Mouse (Mus musculus) neural tube, embryonic 11.5 days (tissue): ENCODE measurements around the gene Tbc1d7. TPM values are rescaled to one million over a fixed set of nuclear protein-coding genes. Genes with fewer than 3 reads are reported as not detected.

Source experiments
- ATAC-seq: fragments of 200-750 bp; cut with Nextera tagmentation; 2 replicates; pipeline ENCODE4 v1.8.0; 2017; ENCODE audit warnings: moderate number of reproducible peaks, mild to moderate bottlenecking, moderate TSS enrichment, moderate library complexity; ENCODE audit not compliant: insufficient read depth, low FRiP score, low TSS enrichment
- DNase-seq: peaks from one replicate; pipeline ENCODE4 v3.0.0-alpha.2; 2015; ENCODE audit warnings: low spot score
- H3K27ac ChIP-seq: fragments of 300-500 bp; sonication (generic); 2 replicates; pipeline ENCODE4 v1.5.1; 2014; ENCODE audit warnings: low read depth, mild to moderate bottlenecking, low read length
- H3K27me3 ChIP-seq: fragments of 300-500 bp; sonication (generic); 2 replicates; pipeline ENCODE4 v1.6.1; 2014; ENCODE audit warnings: mild to moderate bottlenecking, low read length, mixed read lengths; ENCODE audit not compliant: control insufficient read depth, insufficient read depth
- H3K36me3 ChIP-seq: fragments of 300-500 bp; sonication (generic); 2 replicates; pipeline ENCODE4 v1.6.1; 2014; ENCODE audit warnings: mild to moderate bottlenecking, low read length, moderate library complexity, mixed read lengths; ENCODE audit not compliant: control insufficient read depth, insufficient read depth
- H3K4me1 ChIP-seq: fragments of 300-500 bp; sonication (generic); 2 replicates; pipeline ENCODE4 v1.6.1; 2014; ENCODE audit warnings: low read length, mixed read lengths; ENCODE audit not compliant: control insufficient read depth, insufficient read depth
- H3K4me2 ChIP-seq: fragments of 300-500 bp; sonication (generic); 2 replicates; pipeline ENCODE4 v1.6.1; 2014; ENCODE audit warnings: low read depth, mild to moderate bottlenecking, moderate library complexity
- H3K4me3 ChIP-seq: fragments of 300-500 bp; sonication (generic); 2 replicates; pipeline ENCODE4 v1.5.1; 2014; ENCODE audit warnings: low read depth, low read length
- H3K9ac ChIP-seq: fragments of 300-500 bp; sonication (generic); 2 replicates; pipeline ENCODE4 v1.6.1; 2014; ENCODE audit warnings: mild to moderate bottlenecking, low read length
- H3K9me3 ChIP-seq: fragments of 300-500 bp; sonication (generic); 2 replicates; pipeline ENCODE4 v1.6.1; 2016; ENCODE audit warnings: low read length; ENCODE audit not compliant: control insufficient read depth
- WGBS: fragments of 180-500 bp; shearing (Covaris S2); extraction: QIAGEN DNeasy Blood & Tissue Kit; methylation state at CpG from one replicate; pipeline ENCODE4 v1.1.7; 2014; 5-methylcytosine and 5-hydroxymethylcytosine counted together
- polyA plus RNA-seq: library from polyadenylated mRNA; unstranded; fragments of >200 nt; fragmentation: Nextera tagmentation; extraction: Ambion mirVana; gene quantifications from 2 replicates; pipeline ENCODE4 v1.2.1, GENCODE M21; 2014

Gene Tbc1d7
- polyA plus RNA-seq: 73.7 and 75.4 TPM in 2 replicates

- WGBS: under 1% methylated on average over 48 of the region's 48 CpGs
- peak within 1 kb of the TSS; percentile 61 for H3K4me3 ChIP-seq
- ATAC-seq: peak; percentile 90
- DNase-seq: peak; percentile 98
- peak within 1 kb of the TSS; percentile 81 for H3K9ac ChIP-seq
- H3K27me3 ChIP-seq: no peaks in the 10 kb centered on the region
- H3K9me3 ChIP-seq: no peaks in the 10 kb centered on the region
- H3K4me2 ChIP-seq: peak within 1 kb of the TSS; percentile 67
- H3K27ac ChIP-seq: peak within 1 kb of the TSS; percentile 67
- H3K36me3 ChIP-seq: no peaks in the 10 kb centered on the region
- no peaks in the 10 kb centered on the region for H3K4me1 ChIP-seq
These were observed at the start of gene Tbc1d7 for GRCm38 (mm10) chr13:43171020-43171710. Gene Tbc1d7, minus strand, starts transcription at chr13:43171501.

DNA sequence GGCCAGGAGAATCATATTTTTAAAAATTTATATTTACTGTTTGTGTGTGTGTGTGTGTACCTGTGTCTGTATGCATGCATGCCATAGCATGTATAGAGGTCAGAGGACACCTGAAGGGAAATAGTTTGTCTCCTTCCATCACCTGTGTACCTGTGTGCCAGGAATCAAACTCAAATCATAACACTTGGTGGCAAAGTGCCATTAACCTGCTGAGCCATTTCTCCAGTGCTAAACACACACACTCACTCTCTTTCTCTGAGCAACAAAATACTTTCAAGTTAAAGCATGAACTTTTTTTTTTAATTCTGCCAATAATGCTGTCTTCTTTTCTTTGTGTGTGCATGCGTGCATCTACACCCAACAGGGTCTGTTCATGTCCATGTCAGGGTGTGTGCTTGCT, 49.3 kb upstream of the Tbc1d7 start:
- H3K4me2 ChIP-seq: no peak overlapping the region
- no peak overlapping the region for H3K9ac ChIP-seq
- ATAC-seq (no peak), DNase-seq (no peak)
- H3K4me3 ChIP-seq: no peak overlapping the region
- no peaks in the 10 kb centered on the region for H3K36me3 ChIP-seq
- no peak overlapping the region for H3K27ac ChIP-seq
- no peaks in the 10 kb centered on the region for H3K27me3 ChIP-seq
- H3K9me3 ChIP-seq: no peaks in the 10 kb centered on the region; the same call in 1 of the 2 replicates
- 91% methylated on average over 1 of the region's 1 CpGs for WGBS
- H3K4me1 ChIP-seq: no peaks in the 10 kb centered on the region

DNA sequence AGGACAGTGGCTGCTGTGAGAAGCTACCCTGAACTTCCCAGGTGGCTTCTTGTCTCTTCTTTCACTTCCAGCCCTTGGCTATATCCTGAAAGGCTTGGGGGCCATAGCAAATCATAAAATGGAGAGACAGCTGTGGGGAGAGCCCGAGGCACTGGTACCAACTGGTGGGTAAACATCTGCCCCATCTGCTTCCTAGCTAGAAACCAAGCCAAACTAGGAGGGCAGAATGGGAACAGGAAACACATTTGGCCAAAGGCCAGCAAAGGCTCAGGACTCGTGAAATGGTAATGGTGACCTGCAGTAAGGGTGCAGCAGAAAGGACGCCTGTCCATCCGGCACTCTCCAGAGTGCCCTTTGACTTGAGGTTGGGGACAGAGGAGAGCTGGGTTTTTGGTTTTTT, 47.5 kb upstream of the Tbc1d7 start:
- 61% methylated on average over 4 of the region's 4 CpGs for WGBS
- H3K4me3 ChIP-seq: no peak overlapping the region

GRCm38 (mm10) chr13:43218284-43218683, 47.0 kb upstream of the Tbc1d7 start:
- ATAC-seq (no peak), DNase-seq (no peak)
- no peaks in the 10 kb centered on the region for H3K27me3 ChIP-seq
- no peak overlapping the region for H3K27ac ChIP-seq
- no peaks in the 10 kb centered on the region for H3K9me3 ChIP-seq
- H3K9ac ChIP-seq: no peak overlapping the region
- 65% methylated on average over 4 of the region's 4 CpGs for WGBS
- H3K4me2 ChIP-seq: no peak overlapping the region
- no peaks in the 10 kb centered on the region for H3K36me3 ChIP-seq
- peaks cover 4% of the 10 kb centered on the region; the same call in 1 of the 2 replicates for H3K4me1 ChIP-seq
- H3K4me3 ChIP-seq: no peak overlapping the region

More for the DNA sequence above, 47.5 kb upstream of the Tbc1d7 start:
- no peaks in the 10 kb centered on the region for H3K27me3 ChIP-seq
- H3K4me2 ChIP-seq: no peak overlapping the region
- H3K9me3 ChIP-seq: no peaks in the 10 kb centered on the region
- H3K4me1 ChIP-seq: peaks cover 4% of the 10 kb centered on the region; the same call in 1 of the 2 replicates
- no peak overlapping the region for H3K27ac ChIP-seq
- ATAC-seq: no peak
- H3K9ac ChIP-seq: no peak overlapping the region
- no peak for DNase-seq
- H3K36me3 ChIP-seq: no peaks in the 10 kb centered on the region

DNA sequence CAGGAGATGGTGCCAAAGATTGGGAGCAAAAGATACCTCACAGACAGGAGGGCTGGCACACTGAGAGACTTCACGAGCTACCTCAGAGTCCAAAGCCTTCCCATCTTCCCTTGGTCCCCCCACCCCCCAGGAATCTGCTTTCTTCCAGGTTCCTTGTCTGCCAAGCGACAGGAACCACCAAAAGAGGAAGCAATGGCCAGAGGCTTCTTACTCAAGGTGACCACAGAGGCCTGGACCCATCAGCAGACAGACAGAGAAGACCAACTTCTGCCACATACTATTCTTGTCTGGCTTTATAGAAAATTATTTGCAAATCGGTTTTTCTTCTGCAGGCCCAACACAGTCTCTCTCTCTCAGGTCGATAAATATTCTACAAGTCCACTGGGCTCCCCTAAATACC, 46.4 kb upstream of the Tbc1d7 start:
- Histone ChIP-seq H3K9ac (no peak overlapping the region), H3K27me3 (no peaks in the 10 kb centered on the region), H3K9me3 (no peaks in the 10 kb centered on the region), H3K36me3 (no peaks in the 10 kb centered on the region), H3K27ac (no peak overlapping the region), H3K4me1 (peaks cover 4% of the 10 kb centered on the region; the same call in 1 of the 2 replicates), H3K4me2 (no peak overlapping the region), H3K4me3 (no peak overlapping the region)
- ATAC-seq (no peak), DNase-seq (no peak)
- 81% methylated on average over 4 of the region's 4 CpGs for WGBS

- ATAC-seq: no peak
- WGBS: 84% methylated on average over 8 of the region's 8 CpGs
These were observed 45.8 kb upstream of the Tbc1d7 start for GRCm38 (mm10) chr13:43217059-43217458.

GRCm38 (mm10) chr13:43215994-43216706, 44.8 kb upstream of the Tbc1d7 start:
- Histone ChIP-seq H3K4me2 (no peak overlapping the region), H3K4me3 (no peak overlapping the region), H3K4me1 (peaks cover 4% of the 10 kb centered on the region; the same call in 1 of the 2 replicates), H3K9me3 (no peaks in the 10 kb centered on the region), H3K27ac (no peak overlapping the region), H3K27me3 (no peaks in the 10 kb centered on the region), H3K36me3 (no peaks in the 10 kb centered on the region), H3K9ac (no peak overlapping the region)
- ATAC-seq (no peak), DNase-seq (no peak)
- WGBS: 62% methylated on average over 9 of the region's 9 CpGs

More at GRCm38 (mm10) chr13:43217059-43217458, 45.8 kb upstream of the Tbc1d7 start:
- DNase-seq: no peak
- no peak overlapping the region for H3K4me2 ChIP-seq
- peaks cover 4% of the 10 kb centered on the region; the same call in 1 of the 2 replicates for H3K4me1 ChIP-seq
- no peak overlapping the region for H3K9ac ChIP-seq
- no peaks in the 10 kb centered on the region for H3K36me3 ChIP-seq
- no peaks in the 10 kb centered on the region for H3K9me3 ChIP-seq
- H3K27me3 ChIP-seq: no peaks in the 10 kb centered on the region
- no peak overlapping the region for H3K4me3 ChIP-seq
- H3K27ac ChIP-seq: no peak overlapping the region

GRCm38 (mm10) chr13:43215144-43215993, 44.1 kb upstream of the Tbc1d7 start:
- no peaks in the 10 kb centered on the region for H3K9me3 ChIP-seq
- H3K36me3 ChIP-seq: no peaks in the 10 kb centered on the region
- WGBS: 20% methylated on average over 19 of the region's 19 CpGs
- peaks cover 4% of the 10 kb centered on the region; the same call in 1 of the 2 replicates for H3K4me1 ChIP-seq
- no peak overlapping the region for H3K27ac ChIP-seq
- DNase-seq (no peak), ATAC-seq (no peak)
- no peaks in the 10 kb centered on the region for H3K27me3 ChIP-seq
- no peak overlapping the region for H3K4me3 ChIP-seq
- no peak overlapping the region for H3K9ac ChIP-seq
- H3K4me2 ChIP-seq: no peak overlapping the region
